Mouse (Mus musculus) stomach, embryonic 14.5 days (tissue): ENCODE measurements around the gene Hoxb6. TPM values are rescaled to one million over a fixed set of nuclear protein-coding genes. Genes with fewer than 3 reads are reported as not detected.
A peak's percentile ranks its signal among the peaks of the same experiment; 100 is the strongest.

Source experiments
- ATAC-seq: fragments of 200-750 bp; cut with Nextera tagmentation; 2 replicates; pipeline ENCODE4 v1.8.0; 2017; ENCODE audit warnings: low read depth, moderate TSS enrichment; ENCODE audit not compliant: insufficient number of reproducible peaks, insufficient read depth, low FRiP score
- H3K27ac ChIP-seq: fragments of 300-500 bp; sonication (generic); 2 replicates; pipeline ENCODE4 v1.5.1; 2014; ENCODE audit warnings: mild to moderate bottlenecking, low read length, moderate library complexity, mixed read lengths
- H3K27me3 ChIP-seq: fragments of 300-500 bp; sonication (generic); 2 replicates; pipeline ENCODE4 v1.6.1; 2014; ENCODE audit warnings: low read length, control low read depth, mixed read lengths; ENCODE audit not compliant: control insufficient read depth, insufficient read depth
- H3K36me3 ChIP-seq: fragments of 300-500 bp; sonication (generic); 2 replicates; pipeline ENCODE4 v1.6.1; 2014; ENCODE audit warnings: mild to moderate bottlenecking, control low read depth, low read length, moderate library complexity, mixed read lengths; ENCODE audit not compliant: control insufficient read depth, insufficient read depth
- H3K4me1 ChIP-seq: fragments of 300-500 bp; sonication (generic); 2 replicates; pipeline ENCODE4 v1.6.1; 2014; ENCODE audit warnings: low read length, control low read depth, mixed read lengths; ENCODE audit not compliant: control insufficient read depth, insufficient read depth
- H3K4me2 ChIP-seq: fragments of 300-500 bp; sonication (generic); replicated peaks from 2 replicates; pipeline ENCODE4 v1.6.1; 2014; ENCODE audit warnings: low read depth, low read length, control low read depth
- H3K4me3 ChIP-seq: fragments of 300-500 bp; sonication (generic); 2 replicates; pipeline ENCODE4 v1.5.1; 2014; ENCODE audit warnings: low read depth, low read length, control low read depth
- H3K9ac ChIP-seq: fragments of 300-500 bp; sonication (generic); replicated peaks from 2 replicates; pipeline ENCODE4 v1.6.1; 2014; ENCODE audit warnings: low read depth, mild to moderate bottlenecking, control low read depth, low read length, moderate library complexity, mixed read lengths
- H3K9me3 ChIP-seq: fragments of 300-500 bp; sonication (generic); 2 replicates; pipeline ENCODE4 v1.6.1; 2016; ENCODE audit warnings: low read depth, low read length, control low read depth; ENCODE audit not compliant: control insufficient read depth
- WGBS: fragments of 180-500 bp; shearing (Covaris S2); extraction: QIAGEN DNeasy Blood & Tissue Kit; methylation state at CpG from one replicate; pipeline ENCODE4 v1.1.7; 2014; 5-methylcytosine and 5-hydroxymethylcytosine counted together
- polyA plus RNA-seq: library from polyadenylated mRNA; unstranded; fragments of >200 nt; fragmentation: Nextera tagmentation; extraction: Ambion mirVana; gene quantifications from 2 replicates; pipeline ENCODE4 v1.2.1, GENCODE M21; 2014

Hoxb6 gene
- polyA plus RNA-seq, 1 experiment from 2014 or later = 12.4 TPM

- Histone ChIP-seq H3K9ac (peak overlapping the region; percentile 91), H3K9me3 (no peaks in the 10 kb centered on the region), H3K4me2 (peak overlapping the region; percentile 66), H3K27me3 (no peaks in the 10 kb centered on the region), H3K27ac (peak overlapping the region; percentile 100), H3K4me1 (peaks cover 77% of the 10 kb centered on the region), H3K4me3 (peak overlapping the region; percentile 51), H3K36me3 (no peaks in the 10 kb centered on the region; the same call in 1 of the 2 replicates)
- no peak for ATAC-seq
- WGBS = 4% methylated on average over 2 of the region's 2 CpGs
Measured at GRCm38 (mm10) chr11:96334002-96334364, 41.7 kb downstream of the Hoxb6 start.

- WGBS = 38% methylated on average over 3 of the region's 3 CpGs
Measured at GRCm38 (mm10) chr11:96334998-96335397, 42.7 kb downstream of the Hoxb6 start.

DNA sequence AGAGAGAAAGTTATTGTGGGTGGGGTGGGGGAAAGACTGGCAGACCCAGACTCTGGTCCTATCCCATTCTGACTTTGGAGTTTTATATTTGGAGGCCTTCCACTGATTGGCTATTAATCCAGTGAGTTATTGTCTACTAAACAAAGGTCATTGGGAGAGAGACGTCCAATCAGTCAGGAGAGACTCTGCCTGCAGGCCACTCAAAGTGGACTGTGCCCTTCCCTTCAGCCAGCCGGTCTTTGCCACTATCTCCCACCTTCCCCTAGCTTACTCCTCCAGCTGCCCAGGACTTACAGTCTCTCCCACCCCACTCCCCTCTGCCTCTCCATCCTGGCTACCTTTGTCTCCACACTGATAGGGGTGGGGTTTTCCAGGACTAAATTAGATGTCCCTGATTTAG, 44.3 kb downstream of the Hoxb6 start:
- WGBS = 19% methylated on average over 2 of the region's 2 CpGs
- Histone ChIP-seq H3K4me1 (peaks cover 70% of the 10 kb centered on the region), H3K9me3 (no peaks in the 10 kb centered on the region), H3K36me3 (no peaks in the 10 kb centered on the region; the same call in 1 of the 2 replicates), H3K4me3 (peak overlapping the region; percentile 4; the same call in 1 of the 2 replicates), H3K27ac (peak overlapping the region; percentile 100), H3K4me2 (peak overlapping the region; percentile 66), H3K27me3 (no peaks in the 10 kb centered on the region), H3K9ac (peak overlapping the region; percentile 25; the same call in 1 of the 2 replicates)
- no peak for ATAC-seq

More at GRCm38 (mm10) chr11:96334998-96335397, 42.7 kb downstream of the Hoxb6 start:
- Histone ChIP-seq H3K27ac (peak overlapping the region; percentile 100), H3K36me3 (no peaks in the 10 kb centered on the region; the same call in 1 of the 2 replicates), H3K4me1 (peaks cover 77% of the 10 kb centered on the region), H3K4me3 (peak overlapping the region; percentile 51; the same call in 1 of the 2 replicates), H3K27me3 (no peaks in the 10 kb centered on the region), H3K9ac (no peak overlapping the region), H3K9me3 (no peaks in the 10 kb centered on the region), H3K4me2 (peak overlapping the region; percentile 66)
- ATAC-seq = no peak

DNA sequence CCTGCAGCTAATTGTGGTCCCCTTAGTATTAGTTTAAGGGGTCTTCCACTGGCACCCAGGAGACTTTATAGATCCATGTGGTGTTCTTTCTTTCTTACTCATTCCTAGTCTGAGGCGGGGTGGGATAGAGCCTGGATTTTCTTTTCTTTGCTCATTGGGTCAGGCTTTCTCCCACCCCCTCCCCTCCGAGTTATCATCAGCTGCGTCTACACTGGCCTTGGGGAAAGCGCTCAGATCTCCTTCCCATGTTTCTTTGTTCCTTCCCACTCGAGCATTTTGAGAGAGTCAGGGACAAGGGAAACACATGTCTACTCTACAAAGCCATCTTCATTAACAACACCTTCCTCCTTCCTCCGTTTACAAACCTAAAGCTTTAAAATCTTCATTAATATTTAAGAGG, 44.8 kb downstream of the Hoxb6 start:
- Histone ChIP-seq H3K36me3 (no peaks in the 10 kb centered on the region; the same call in 1 of the 2 replicates), H3K27ac (peak overlapping the region; percentile 100), H3K4me2 (peak overlapping the region; percentile 66), H3K4me1 (peaks cover 66% of the 10 kb centered on the region), H3K4me3 (0 out of 2 replicates have a peak overlapping the region, but pooled peaks have one; percentile 4), H3K9ac (peak overlapping the region; percentile 25; the same call in 1 of the 2 replicates), H3K27me3 (no peaks in the 10 kb centered on the region), H3K9me3 (no peaks in the 10 kb centered on the region)
- no peak for ATAC-seq
- WGBS = 23% methylated on average over 6 of the region's 6 CpGs

GRCm38 (mm10) chr11:96338957-96339855, 46.9 kb downstream of the Hoxb6 start:
- H3K9ac ChIP-seq = peak overlapping the region; percentile 28; the same call in 1 of the 2 replicates
- H3K4me1 ChIP-seq = peaks cover 61% of the 10 kb centered on the region
- no peaks in the 10 kb centered on the region for H3K27me3 ChIP-seq
- peak overlapping the region; percentile 78 for H3K4me2 ChIP-seq
- no peaks in the 10 kb centered on the region; the same call in 1 of the 2 replicates for H3K36me3 ChIP-seq
- H3K4me3 ChIP-seq = peak overlapping the region; percentile 35
- 33% methylated on average over 7 of the region's 7 CpGs for WGBS
- no peaks in the 10 kb centered on the region for H3K9me3 ChIP-seq
- ATAC-seq = no peak
- H3K27ac ChIP-seq = peak overlapping the region; percentile 100

- H3K36me3 ChIP-seq = peaks cover 3% of the 10 kb centered on the region
- H3K27ac ChIP-seq = peak overlapping the region; percentile 100
- H3K27me3 ChIP-seq = 0 out of 2 replicates have a peak, but pooled peaks cover 3% of the 10 kb centered on the region
- no peaks in the 10 kb centered on the region for H3K9me3 ChIP-seq
- peak; percentile 71 for ATAC-seq
- peak overlapping the region; percentile 51 for H3K9ac ChIP-seq
- peaks cover 54% of the 10 kb centered on the region for H3K4me1 ChIP-seq
- 2% methylated on average over 36 of the region's 36 CpGs for WGBS
- peak overlapping the region; percentile 78 for H3K4me2 ChIP-seq
- H3K4me3 ChIP-seq = peak overlapping the region; percentile 35
Measured at GRCm38 (mm10) chr11:96340698-96341365, 48.6 kb downstream of the Hoxb6 start.

DNA sequence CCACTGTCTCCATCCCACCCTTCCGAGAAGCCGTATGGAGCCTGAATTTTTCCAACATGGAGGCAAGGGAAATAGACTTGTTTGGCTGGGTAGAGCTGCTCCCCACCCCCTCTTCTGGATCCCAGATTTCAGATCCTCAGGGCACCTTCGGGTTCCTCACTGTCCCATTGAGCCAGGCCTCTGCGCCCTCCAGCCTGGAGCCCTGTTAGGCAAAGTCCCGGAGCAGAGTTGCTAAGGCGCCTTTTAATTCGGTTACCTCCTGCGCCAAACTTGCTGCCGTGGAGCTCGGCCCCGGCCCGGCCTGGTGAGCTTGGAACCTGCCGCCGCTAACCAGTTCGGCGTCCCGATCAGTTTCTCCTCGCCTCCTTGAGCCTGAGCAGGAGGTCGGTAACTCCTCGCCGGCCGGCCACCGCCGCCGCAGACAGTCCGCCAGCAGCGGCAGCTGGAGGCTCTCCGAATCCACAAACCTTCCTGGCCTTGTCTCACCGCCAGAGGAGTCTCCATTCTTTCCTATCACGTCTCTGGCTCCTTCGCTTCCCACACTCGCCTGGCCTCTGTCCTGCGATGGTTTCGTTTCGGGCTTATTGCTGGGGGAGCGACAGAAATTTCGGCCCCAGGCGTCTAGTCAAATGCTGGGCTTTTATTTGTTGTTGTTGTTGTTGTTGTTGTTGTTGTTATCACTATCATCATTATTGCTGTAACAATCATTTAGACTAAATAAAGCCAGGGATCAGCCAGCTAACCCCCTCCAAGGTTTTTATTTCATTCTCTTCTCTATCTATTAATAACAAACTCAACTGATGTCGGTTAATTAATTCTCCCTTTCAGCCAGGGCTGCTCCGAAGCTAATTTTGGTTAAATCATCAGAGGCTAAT, 49.7 kb downstream of the Hoxb6 start:
- H3K9ac ChIP-seq = peak overlapping the region; percentile 51
- no peaks in the 10 kb centered on the region for H3K9me3 ChIP-seq
- peak overlapping the region; percentile 78 for H3K4me2 ChIP-seq
- H3K27me3 ChIP-seq = 0 out of 2 replicates have a peak, but pooled peaks cover 3% of the 10 kb centered on the region
- 2% methylated on average over 40 of the region's 40 CpGs for WGBS
- peak overlapping the region; percentile 100 for H3K27ac ChIP-seq
- H3K4me3 ChIP-seq = peak overlapping the region; percentile 35
- ATAC-seq = no peak
- peaks cover 53% of the 10 kb centered on the region for H3K4me1 ChIP-seq
- H3K36me3 ChIP-seq = peaks cover 8% of the 10 kb centered on the region
